Mouse (Mus musculus): Measurements from ENCODE around the gene Dmbx1. TPM values are rescaled to one million over a fixed set of nuclear protein-coding genes. Genes with fewer than 3 reads are reported as not detected.

Dmbx1 gene
- polyA plus RNA-seq, 1 experiment from 2014 or later: not detected

DNA sequence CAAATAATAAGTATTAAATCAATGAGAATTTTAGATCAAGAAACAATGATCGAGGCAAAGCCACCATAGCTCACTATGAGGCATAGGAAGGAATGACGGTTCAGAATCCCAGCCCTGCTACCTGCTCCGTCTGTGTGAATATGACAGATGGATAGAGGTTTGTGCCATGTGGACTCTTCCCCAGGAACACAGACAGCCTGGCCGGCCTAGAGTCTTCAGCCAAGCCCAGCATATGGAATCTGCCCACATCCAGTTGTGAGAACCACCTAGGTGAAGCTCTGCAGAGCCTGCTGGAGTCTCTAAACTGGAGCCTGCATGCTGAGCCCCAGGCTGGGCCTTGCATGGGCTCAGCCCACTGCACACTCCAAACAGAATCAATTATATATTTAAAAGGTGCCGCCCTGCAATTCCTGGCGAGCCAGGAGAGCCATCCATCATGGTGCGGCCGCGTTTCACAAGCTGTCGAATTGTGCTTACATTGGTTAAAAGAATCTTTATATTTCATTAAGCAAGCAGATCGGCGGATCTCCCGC is 8.1 kb downstream of the Dmbx1 start:
- Histone ChIP-seq H3K4me1 (ENCODE audit: control insufficient read depth, insufficient read depth, low read length) (peaks cover under 1% of the 10 kb centered on the region; the same call in 1 of the 2 replicates), H3K27ac (ENCODE audit: low read length) (no peak overlapping the region), H3K9me3 (ENCODE audit: control insufficient read depth, low read length) (no peaks in the 10 kb centered on the region), H3K36me3 (ENCODE audit: control insufficient read depth, insufficient read depth, low read length) (no peaks in the 10 kb centered on the region), H3K27me3 (replicated peaks; ENCODE audit: control insufficient read depth, insufficient read depth, low read length) (peaks cover 70% of the 10 kb centered on the region), H3K9ac (ENCODE audit: low read depth, low read length) (no peak overlapping the region), H3K4me2 (ENCODE audit: low read depth, low read length) (no peak overlapping the region), H3K4me3 (ENCODE audit: low read length) (no peak overlapping the region)
- WGBS: 40% methylated on average over 13 of the region's 13 CpGs
- no peak for ATAC-seq

DNA sequence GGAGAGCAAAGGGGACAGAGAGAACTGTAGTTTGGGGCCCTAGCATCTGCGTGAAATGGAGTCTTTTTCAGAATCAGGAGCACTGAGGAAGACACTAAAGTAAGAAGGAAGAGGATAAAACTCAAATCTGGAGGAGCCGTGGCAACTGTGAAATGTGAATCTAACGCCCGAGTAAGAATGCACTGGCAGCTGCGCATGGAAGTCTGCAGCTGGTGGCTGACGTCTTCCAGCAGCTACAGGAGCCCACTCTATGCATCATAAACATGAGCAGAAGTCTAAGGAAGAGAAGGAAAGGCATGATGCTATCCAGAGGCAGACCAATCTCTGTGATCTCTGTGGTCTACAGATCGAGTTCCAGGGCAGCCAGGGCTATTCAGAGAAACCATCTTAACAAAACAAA is 12.1 kb downstream of the Dmbx1 start:
- 39% methylated on average over 7 of the region's 7 CpGs for WGBS
- peaks cover 33% of the 10 kb centered on the region for H3K27me3 ChIP-seq (replicated peaks; ENCODE audit: control insufficient read depth, insufficient read depth, low read length)
- no peak overlapping the region for H3K4me2 ChIP-seq (ENCODE audit: low read depth, low read length)
- H3K4me1 ChIP-seq (ENCODE audit: control insufficient read depth, insufficient read depth, low read length): no peaks in the 10 kb centered on the region
- no peak overlapping the region for H3K27ac ChIP-seq (ENCODE audit: low read length)
- H3K4me3 ChIP-seq (ENCODE audit: low read length): no peak overlapping the region
- ATAC-seq: no peak
- no peak overlapping the region for H3K9ac ChIP-seq (ENCODE audit: low read depth, low read length)
- no peaks in the 10 kb centered on the region for H3K36me3 ChIP-seq (ENCODE audit: control insufficient read depth, insufficient read depth, low read length)
- no peaks in the 10 kb centered on the region for H3K9me3 ChIP-seq (ENCODE audit: control insufficient read depth, low read length)

DNA sequence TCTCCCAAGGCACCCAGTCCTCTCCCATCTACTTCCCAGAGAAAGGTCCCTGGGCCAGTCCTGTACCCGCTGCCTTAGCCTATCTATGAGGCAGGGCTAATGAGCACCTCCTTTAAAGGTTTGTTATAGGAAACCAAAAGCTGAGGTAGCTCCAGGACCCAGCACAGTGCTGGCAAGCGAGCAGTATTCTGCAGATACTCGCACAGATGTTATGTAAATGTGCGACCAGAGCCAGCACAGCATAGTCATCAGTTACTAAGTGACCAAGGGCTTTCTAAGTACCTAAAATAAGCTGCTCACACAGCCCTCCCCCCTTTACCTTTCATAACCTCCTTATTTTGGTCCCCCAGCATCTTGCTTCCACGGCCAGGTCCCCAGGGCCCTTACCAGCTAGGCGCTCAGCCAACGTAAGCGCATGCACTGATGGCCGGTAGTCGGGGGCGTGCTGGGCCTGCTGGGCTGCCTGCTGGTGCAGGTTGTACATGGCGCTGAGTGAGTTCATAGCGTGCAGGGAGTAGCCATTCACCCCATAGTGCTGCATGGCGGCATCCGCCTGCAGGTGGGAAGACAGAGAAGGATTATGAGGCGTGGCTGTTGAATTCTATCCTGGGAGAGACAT is 16.4 kb downstream of the Dmbx1 start:
- Histone ChIP-seq H3K4me1 (ENCODE audit: control insufficient read depth, insufficient read depth, low read length) (no peaks in the 10 kb centered on the region), H3K4me3 (ENCODE audit: low read length) (no peak overlapping the region), H3K4me2 (ENCODE audit: low read depth, low read length) (no peak overlapping the region), H3K27ac (ENCODE audit: low read length) (no peak overlapping the region), H3K9ac (ENCODE audit: low read depth, low read length) (no peak overlapping the region), H3K27me3 (replicated peaks; ENCODE audit: control insufficient read depth, insufficient read depth, low read length) (peaks cover 4% of the 10 kb centered on the region; the same call in 1 of the 2 replicates), H3K9me3 (ENCODE audit: control insufficient read depth, low read length) (no peaks in the 10 kb centered on the region), H3K36me3 (ENCODE audit: control insufficient read depth, insufficient read depth, low read length) (no peaks in the 10 kb centered on the region)
- no peak for ATAC-seq
- WGBS: 78% methylated on average over 16 of the region's 16 CpGs

DNA sequence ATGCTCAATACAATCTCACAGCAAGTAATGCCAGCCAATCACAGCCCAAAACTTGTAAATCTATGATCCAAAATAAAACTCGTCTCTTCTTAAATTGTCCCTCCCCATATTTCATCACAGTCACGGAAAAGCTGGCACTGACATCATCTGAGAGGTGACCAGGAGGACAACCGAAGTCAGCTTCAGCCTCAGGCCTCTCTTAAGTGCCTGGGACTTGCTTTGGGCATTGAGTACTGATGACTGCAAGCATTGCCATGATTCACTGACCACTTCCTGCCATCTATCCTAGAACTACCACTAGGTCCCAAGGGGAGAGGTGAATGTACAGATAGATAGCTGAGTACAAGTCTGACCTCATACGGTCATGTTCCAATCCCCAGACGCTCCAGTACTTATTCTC is 17.0 kb downstream of the Dmbx1 start:
- no peak for ATAC-seq
- H3K9ac ChIP-seq (ENCODE audit: low read depth, low read length): no peak overlapping the region
- WGBS: 78% methylated on average over 5 of the region's 5 CpGs
- no peak overlapping the region for H3K4me3 ChIP-seq (ENCODE audit: low read length)
- no peaks in the 10 kb centered on the region for H3K36me3 ChIP-seq (ENCODE audit: control insufficient read depth, insufficient read depth, low read length)
- H3K27me3 ChIP-seq (replicated peaks; ENCODE audit: control insufficient read depth, insufficient read depth, low read length): peaks cover 10% of the 10 kb centered on the region
- no peaks in the 10 kb centered on the region for H3K4me1 ChIP-seq (ENCODE audit: control insufficient read depth, insufficient read depth, low read length)
- no peak overlapping the region for H3K4me2 ChIP-seq (ENCODE audit: low read depth, low read length)
- no peaks in the 10 kb centered on the region for H3K9me3 ChIP-seq (ENCODE audit: control insufficient read depth, low read length)
- H3K27ac ChIP-seq (ENCODE audit: low read length): no peak overlapping the region

DNA sequence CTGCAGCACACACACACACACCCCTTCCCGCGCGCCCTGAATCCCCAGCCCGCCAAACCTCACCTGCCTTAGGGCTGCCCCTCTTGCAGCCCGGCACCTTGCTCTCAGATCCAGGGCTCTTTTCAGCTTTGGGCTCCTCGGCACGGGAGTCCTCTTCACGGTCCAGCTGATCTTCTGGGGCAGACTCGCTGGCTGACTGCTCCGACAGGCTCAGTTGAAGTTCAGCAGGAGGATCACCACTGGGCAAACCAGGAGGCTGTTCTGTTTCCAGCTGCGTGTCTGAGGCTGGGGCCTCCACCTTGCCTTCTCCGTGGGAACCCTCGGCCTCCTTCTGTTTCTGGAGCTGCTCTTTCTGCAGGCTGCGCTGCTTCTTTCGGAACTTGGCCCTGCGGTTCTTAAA is 19.8 kb downstream of the Dmbx1 start:
- Histone ChIP-seq H3K4me2 (ENCODE audit: low read depth, low read length) (no peak overlapping the region), H3K27ac (ENCODE audit: low read length) (no peak overlapping the region), H3K9me3 (ENCODE audit: control insufficient read depth, low read length) (no peaks in the 10 kb centered on the region), H3K27me3 (replicated peaks; ENCODE audit: control insufficient read depth, insufficient read depth, low read length) (peaks cover 11% of the 10 kb centered on the region), H3K36me3 (ENCODE audit: control insufficient read depth, insufficient read depth, low read length) (no peaks in the 10 kb centered on the region), H3K9ac (ENCODE audit: low read depth, low read length) (no peak overlapping the region), H3K4me1 (ENCODE audit: control insufficient read depth, insufficient read depth, low read length) (no peaks in the 10 kb centered on the region), H3K4me3 (ENCODE audit: low read length) (no peak overlapping the region)
- no peak for ATAC-seq
- 79% methylated on average over 16 of the region's 16 CpGs for WGBS

DNA sequence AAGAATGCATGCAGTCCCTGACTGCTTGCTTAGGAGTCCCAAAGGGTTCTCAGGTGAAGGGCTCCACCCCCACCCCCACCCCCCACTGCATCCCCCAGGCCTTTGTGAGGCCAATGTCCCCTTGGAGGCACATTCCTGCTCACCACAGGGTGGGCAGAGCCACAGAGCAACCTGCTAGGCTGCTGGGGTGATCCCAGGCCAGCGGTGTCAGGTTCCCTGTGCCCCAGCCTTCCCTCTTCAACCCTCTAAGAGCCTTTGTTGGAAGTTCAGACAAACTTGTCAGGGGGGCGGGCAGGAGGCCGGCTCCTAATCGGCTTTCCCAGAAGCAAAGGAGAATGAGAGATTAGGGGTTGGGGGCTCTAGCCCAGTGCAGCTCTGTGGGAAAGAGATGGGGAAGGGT is 28.1 kb downstream of the Dmbx1 start:
- no peaks in the 10 kb centered on the region for H3K4me1 ChIP-seq (ENCODE audit: control insufficient read depth, insufficient read depth, low read length)
- no peaks in the 10 kb centered on the region for H3K36me3 ChIP-seq (ENCODE audit: control insufficient read depth, insufficient read depth, low read length)
- no peaks in the 10 kb centered on the region for H3K9me3 ChIP-seq (ENCODE audit: control insufficient read depth, low read length)
- H3K9ac ChIP-seq (ENCODE audit: low read depth, low read length): no peak overlapping the region
- H3K27ac ChIP-seq (ENCODE audit: low read length): no peak overlapping the region
- no peak overlapping the region for H3K4me2 ChIP-seq (ENCODE audit: low read depth, low read length)
- H3K4me3 ChIP-seq (ENCODE audit: low read length): no peak overlapping the region
- H3K27me3 ChIP-seq (replicated peaks; ENCODE audit: control insufficient read depth, insufficient read depth, low read length): 0 out of 2 replicates have a peak, but pooled peaks cover 5% of the 10 kb centered on the region
- WGBS: 18% methylated on average over 4 of the region's 4 CpGs
- no peak for ATAC-seq

DNA sequence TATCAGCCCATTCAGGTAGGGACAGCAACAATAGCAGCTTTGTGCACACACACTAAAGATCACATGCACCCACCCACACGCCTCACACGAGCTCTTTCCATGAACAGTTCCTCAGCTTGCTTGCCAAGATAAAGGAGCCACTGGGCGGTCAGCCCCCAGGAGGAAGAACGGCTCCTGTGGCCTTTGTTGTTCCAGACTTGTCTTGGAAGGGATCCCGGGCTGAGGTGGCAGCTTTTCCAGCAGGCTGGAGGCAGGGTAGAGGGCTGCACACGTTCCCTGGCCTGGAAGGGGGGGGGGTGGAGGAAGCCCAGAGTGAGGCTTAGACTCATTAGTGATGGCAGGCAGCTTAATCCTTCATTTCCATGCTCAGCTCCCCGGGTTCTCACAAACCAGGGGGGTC is 31.1 kb downstream of the Dmbx1 start:
- Histone ChIP-seq H3K4me2 (ENCODE audit: low read depth, low read length) (no peak overlapping the region), H3K4me3 (ENCODE audit: low read length) (no peak overlapping the region), H3K27ac (ENCODE audit: low read length) (no peak overlapping the region), H3K9me3 (ENCODE audit: control insufficient read depth, low read length) (no peaks in the 10 kb centered on the region), H3K4me1 (ENCODE audit: control insufficient read depth, insufficient read depth, low read length) (0 out of 2 replicates have a peak, but pooled peaks cover 4% of the 10 kb centered on the region), H3K9ac (ENCODE audit: low read depth, low read length) (no peak overlapping the region), H3K36me3 (ENCODE audit: control insufficient read depth, insufficient read depth, low read length) (no peaks in the 10 kb centered on the region), H3K27me3 (replicated peaks; ENCODE audit: control insufficient read depth, insufficient read depth, low read length) (0 out of 2 replicates have a peak, but pooled peaks cover 13% of the 10 kb centered on the region)
- no peak for ATAC-seq
- WGBS: 28% methylated on average over 7 of the region's 7 CpGs

DNA sequence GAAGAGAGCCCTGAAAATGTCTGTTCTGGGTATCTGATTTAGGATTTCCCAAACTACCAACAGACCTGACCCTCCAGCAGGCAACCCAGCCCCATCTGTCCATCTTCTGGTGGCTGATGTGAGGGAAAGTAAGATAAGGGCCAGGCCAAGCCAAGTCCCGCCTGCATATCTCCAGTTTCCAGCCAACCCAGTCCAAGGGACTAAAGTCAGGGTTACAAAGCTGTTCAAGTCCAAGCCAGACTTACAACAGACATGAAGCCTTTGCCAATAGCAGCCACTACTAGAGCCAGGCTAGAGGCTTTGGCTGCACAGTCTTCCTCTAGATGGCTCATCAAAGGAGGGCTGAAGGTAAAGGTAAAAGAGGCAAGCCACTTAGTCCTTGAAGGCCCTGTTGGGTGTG is 31.7 kb downstream of the Dmbx1 start:
- no peak overlapping the region for H3K27ac ChIP-seq (ENCODE audit: low read length)
- H3K4me2 ChIP-seq (ENCODE audit: low read depth, low read length): no peak overlapping the region
- 0 out of 2 replicates have a peak, but pooled peaks cover 13% of the 10 kb centered on the region for H3K27me3 ChIP-seq (replicated peaks; ENCODE audit: control insufficient read depth, insufficient read depth, low read length)
- H3K9me3 ChIP-seq (ENCODE audit: control insufficient read depth, low read length): no peaks in the 10 kb centered on the region
- H3K36me3 ChIP-seq (ENCODE audit: control insufficient read depth, insufficient read depth, low read length): no peaks in the 10 kb centered on the region
- H3K4me3 ChIP-seq (ENCODE audit: low read length): no peak overlapping the region
- H3K4me1 ChIP-seq (ENCODE audit: control insufficient read depth, insufficient read depth, low read length): 0 out of 2 replicates have a peak, but pooled peaks cover 4% of the 10 kb centered on the region
- ATAC-seq: no peak
- H3K9ac ChIP-seq (ENCODE audit: low read depth, low read length): no peak overlapping the region
- WGBS: 63% methylated on average over 1 of the region's 1 CpGs

DNA sequence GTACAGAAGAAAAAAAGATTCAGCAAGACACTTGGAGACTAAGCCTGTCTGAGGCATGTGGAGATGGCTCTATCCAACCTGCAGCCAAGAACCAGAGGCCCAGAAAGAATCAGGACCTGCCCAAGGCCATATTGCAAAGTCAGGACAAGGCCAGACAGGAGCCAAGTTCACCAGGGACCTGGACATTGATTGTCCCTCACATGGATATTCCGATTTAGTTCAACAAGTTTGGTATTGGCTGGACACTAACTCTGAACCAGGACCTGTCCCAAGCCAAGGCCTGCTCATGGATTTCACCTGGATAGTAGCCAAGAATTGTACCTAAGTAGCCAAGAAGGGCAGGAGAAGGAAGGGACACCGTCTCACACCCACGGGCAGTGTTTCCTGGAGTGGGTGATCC is 32.9 kb downstream of the Dmbx1 start:
- Histone ChIP-seq H3K4me2 (ENCODE audit: low read depth, low read length) (no peak overlapping the region), H3K4me1 (ENCODE audit: control insufficient read depth, insufficient read depth, low read length) (0 out of 2 replicates have a peak, but pooled peaks cover 4% of the 10 kb centered on the region), H3K9ac (ENCODE audit: low read depth, low read length) (no peak overlapping the region), H3K9me3 (ENCODE audit: control insufficient read depth, low read length) (no peaks in the 10 kb centered on the region), H3K36me3 (ENCODE audit: control insufficient read depth, insufficient read depth, low read length) (no peaks in the 10 kb centered on the region), H3K4me3 (ENCODE audit: low read length) (no peak overlapping the region), H3K27ac (ENCODE audit: low read length) (no peak overlapping the region), H3K27me3 (replicated peaks; ENCODE audit: control insufficient read depth, insufficient read depth, low read length) (0 out of 2 replicates have a peak, but pooled peaks cover 16% of the 10 kb centered on the region)
- whole genome bisulfite sequencing: 83% methylated on average over 3 of the region's 3 CpGs
- ATAC-seq: no peak
